Mouse (Mus musculus) adrenal gland, adult 8-10 months (tissue): ENCODE data around the gene Stoml2. TPM values are rescaled to one million over a fixed set of nuclear protein-coding genes. Genes with fewer than 3 reads are reported as not detected.

Experiments
- DNase-seq: peaks from one replicate; pipeline ENCODE4 v3.0.0; 2022
- total RNA-seq, 4 experiments: library from RNA; stranded (reverse); gene quantifications; 2 replicates each; pipeline ENCODE4 v1.2.4; 2022

Stoml2 gene
- total RNA-seq, 4 experiments from 2014 or later, result 204 to 262 (median 242) TPM

GRCm38 (mm10) chr4:43037860-43038566 lies 6.5 kb upstream of the Stoml2 start:
- no peak for DNase-seq

- no peak for DNase-seq
These were observed 4.8 kb upstream of the Stoml2 start for GRCm38 (mm10) chr4:43036356-43036755.

GRCm38 (mm10) chr4:43035851-43036250 lies 4.3 kb upstream of the Stoml2 start:
- no peak for DNase-seq

GRCm38 (mm10) chr4:43033481-43033880 lies 2.0 kb upstream of the Stoml2 start:
- no peak for DNase-seq

GRCm38 (mm10) chr4:43032501-43032900 lies 991 bp upstream of the Stoml2 start:
- no peak for DNase-seq

GRCm38 (mm10) chr4:43030780-43031230 lies 705 bp downstream of the Stoml2 start:
- no peak for DNase-seq

- DNase-seq, result no peak
These were observed 1.2 kb downstream of the Stoml2 start for GRCm38 (mm10) chr4:43030352-43030751.

- DNase-seq, result no peak
These were observed 1.8 kb downstream of the Stoml2 start for GRCm38 (mm10) chr4:43029749-43030148.

- no peak for DNase-seq
These were observed 2.4 kb downstream of the Stoml2 start for GRCm38 (mm10) chr4:43029121-43029520.

GRCm38 (mm10) chr4:43025084-43025960 lies 6.2 kb downstream of the Stoml2 start, which contains the start of gene Pigo:
Pigo (minus strand) TSS chr4:43025819.
- peak; percentile 91 for DNase-seq

- no peak for DNase-seq
These were observed 6.8 kb downstream of the Stoml2 start for GRCm38 (mm10) chr4:43024673-43025072.

GRCm38 (mm10) chr4:43021341-43021740 lies 10.2 kb downstream of the Stoml2 start:
- DNase-seq, result no peak

GRCm38 (mm10) chr4:43020876-43021275 lies 10.6 kb downstream of the Stoml2 start:
- no peak for DNase-seq

GRCm38 (mm10) chr4:43019641-43020465 lies 11.7 kb downstream of the Stoml2 start:
- DNase-seq, result no peak

GRCm38 (mm10) chr4:43019176-43019575 lies 12.3 kb downstream of the Stoml2 start:
- no peak for DNase-seq

- DNase-seq, result no peak
These were observed 13.4 kb downstream of the Stoml2 start for GRCm38 (mm10) chr4:43018156-43018555.

GRCm38 (mm10) chr4:43012091-43012490 lies 19.4 kb downstream of the Stoml2 start:
- no peak for DNase-seq

GRCm38 (mm10) chr4:43010161-43011038 lies 21.1 kb downstream of the Stoml2 start, which contains the start of gene Fancg:
Fancg (minus strand) TSS chr4:43010506.
- peak; percentile 77 for DNase-seq

GRCm38 (mm10) chr4:43005765-43006164 lies 25.7 kb downstream of the Stoml2 start:
- DNase-seq, result no peak

GRCm38 (mm10) chr4:43004951-43005350 lies 26.6 kb downstream of the Stoml2 start:
- no peak for DNase-seq

GRCm38 (mm10) chr4:43002756-43003439 lies 28.6 kb downstream of the Stoml2 start:
- DNase-seq, result no peak
